Mouse (Mus musculus) midbrain, embryonic 15.5 days (tissue): Measurements from ENCODE around the gene Ppt2. TPM values are rescaled to one million over a fixed set of nuclear protein-coding genes. Genes with fewer than 3 reads are reported as not detected.

Experiments
- ATAC-seq: fragments of 200-750 bp; cut with Nextera tagmentation; replicated peaks from 2 replicates; pipeline ENCODE4 v1.8.0; 2017; ENCODE audit warnings: moderate TSS enrichment
- H3K27ac ChIP-seq: fragments of 300-500 bp; sonication (generic); 2 replicates; pipeline ENCODE4 v1.5.1; 2015; ENCODE audit warnings: mild to moderate bottlenecking, inconsistent platforms
- H3K27me3 ChIP-seq: fragments of 300-500 bp; sonication (generic); replicated peaks from 2 replicates; pipeline ENCODE4 v1.6.1; 2015; ENCODE audit warnings: inconsistent platforms
- H3K36me3 ChIP-seq: fragments of 300-500 bp; sonication (generic); replicated peaks from 2 replicates; pipeline ENCODE4 v1.6.1; 2015; ENCODE audit warnings: inconsistent platforms
- H3K4me1 ChIP-seq: fragments of 300-500 bp; sonication (generic); 2 replicates; pipeline ENCODE4 v1.6.1; 2015; ENCODE audit warnings: inconsistent platforms
- H3K4me2 ChIP-seq: fragments of 300-500 bp; sonication (generic); 2 replicates; pipeline ENCODE4 v1.6.1; 2015; ENCODE audit warnings: inconsistent platforms, mild to moderate bottlenecking, moderate library complexity
- H3K4me3 ChIP-seq: fragments of 300-500 bp; sonication (generic); 2 replicates; pipeline ENCODE4 v1.5.1; 2015; ENCODE audit warnings: mild to moderate bottlenecking, inconsistent platforms
- H3K9ac ChIP-seq: fragments of 300-500 bp; sonication (generic); 2 replicates; pipeline ENCODE4 v1.6.1; 2015; ENCODE audit warnings: mild to moderate bottlenecking, inconsistent platforms
- H3K9me3 ChIP-seq: fragments of 300-500 bp; sonication (generic); 2 replicates; pipeline ENCODE4 v1.6.1; 2016; ENCODE audit warnings: inconsistent platforms
- WGBS: fragments of 180-500 bp; shearing (Covaris S2); methylation state at CpG from one replicate; pipeline ENCODE4 v1.1.7; 2015; ENCODE audit warnings: mixed read lengths; 5-methylcytosine and 5-hydroxymethylcytosine counted together
- polyA plus RNA-seq: library from polyadenylated mRNA; unstranded; fragments of >200 nt; fragmentation: Nextera tagmentation; extraction: Ambion mirVana; gene quantifications from 2 replicates; pipeline ENCODE4 v1.2.1, GENCODE M21; 2015

Ppt2 gene
- 20.0 and 20.9 TPM in 2 replicates for polyA plus RNA-seq

- Histone ChIP-seq H3K9me3 (no peaks in the 10 kb centered on the region), H3K36me3 (0 out of 2 replicates have a peak, but pooled peaks cover 5% of the 10 kb centered on the region), H3K9ac (peak within 1 kb of the TSS; percentile 63), H3K4me3 (peak within 1 kb of the TSS; percentile 71), H3K27ac (peak within 1 kb of the TSS; percentile 95), H3K4me2 (peak within 1 kb of the TSS; percentile 89), H3K27me3 (no peaks in the 10 kb centered on the region; the same call in 1 of the 2 replicates), H3K4me1 (peaks cover 58% of the 10 kb centered on the region)
- 3% methylated on average over 29 of the region's 29 CpGs for WGBS
- peak; percentile 9; the same call in 1 of the 2 replicates for ATAC-seq
Measured at GRCm38 (mm10) chr17:34627943-34628643, at the start of gene Ppt2. Gene Ppt2 (minus strand): TSS chr17:34628510.

GRCm38 (mm10) chr17:34676671-34677070, 48.4 kb upstream of the Ppt2 start:
- H3K9ac ChIP-seq: no peak overlapping the region
- H3K4me3 ChIP-seq: no peak overlapping the region
- no peak for ATAC-seq
- H3K9me3 ChIP-seq: no peaks in the 10 kb centered on the region
- H3K27ac ChIP-seq: no peak overlapping the region
- WGBS: 77% methylated on average over 12 of the region's 12 CpGs
- H3K27me3 ChIP-seq: peaks cover 29% of the 10 kb centered on the region
- no peaks in the 10 kb centered on the region for H3K36me3 ChIP-seq
- H3K4me1 ChIP-seq: peaks cover 10% of the 10 kb centered on the region
- no peak overlapping the region for H3K4me2 ChIP-seq

- Histone ChIP-seq H3K9me3 (no peaks in the 10 kb centered on the region), H3K36me3 (no peaks in the 10 kb centered on the region), H3K4me3 (no peak overlapping the region), H3K4me1 (peaks cover 16% of the 10 kb centered on the region), H3K27ac (no peak overlapping the region), H3K4me2 (no peak overlapping the region), H3K9ac (no peak overlapping the region), H3K27me3 (peaks cover 35% of the 10 kb centered on the region)
- ATAC-seq: no peak
- 82% methylated on average over 6 of the region's 6 CpGs for WGBS
Measured at GRCm38 (mm10) chr17:34676093-34676460, 47.8 kb upstream of the Ppt2 start.

- H3K4me3 ChIP-seq: no peak overlapping the region
- 75% methylated on average over 13 of the region's 13 CpGs for WGBS
- H3K4me2 ChIP-seq: no peak overlapping the region
- peaks cover 18% of the 10 kb centered on the region for H3K4me1 ChIP-seq
- ATAC-seq: no peak
- H3K27me3 ChIP-seq: peaks cover 42% of the 10 kb centered on the region
- no peaks in the 10 kb centered on the region for H3K36me3 ChIP-seq
- H3K27ac ChIP-seq: no peak overlapping the region
- no peak overlapping the region for H3K9ac ChIP-seq
- no peaks in the 10 kb centered on the region for H3K9me3 ChIP-seq
Measured at GRCm38 (mm10) chr17:34675205-34676092, 47.1 kb upstream of the Ppt2 start.

GRCm38 (mm10) chr17:34674524-34675204, 46.4 kb upstream of the Ppt2 start:
- Histone ChIP-seq H3K9me3 (no peaks in the 10 kb centered on the region), H3K27me3 (peaks cover 49% of the 10 kb centered on the region), H3K4me3 (no peak overlapping the region), H3K27ac (no peak overlapping the region), H3K36me3 (no peaks in the 10 kb centered on the region), H3K4me1 (peaks cover 18% of the 10 kb centered on the region), H3K9ac (no peak overlapping the region), H3K4me2 (no peak overlapping the region)
- 69% methylated on average over 11 of the region's 11 CpGs for WGBS
- ATAC-seq: no peak

- H3K9ac ChIP-seq: no peak overlapping the region
- no peak overlapping the region for H3K27ac ChIP-seq
- 87% methylated on average over 7 of the region's 7 CpGs for WGBS
- no peaks in the 10 kb centered on the region for H3K9me3 ChIP-seq
- no peaks in the 10 kb centered on the region for H3K36me3 ChIP-seq
- no peak overlapping the region for H3K4me3 ChIP-seq
- H3K27me3 ChIP-seq: peaks cover 50% of the 10 kb centered on the region
- no peak for ATAC-seq
- H3K4me2 ChIP-seq: no peak overlapping the region
- peaks cover 18% of the 10 kb centered on the region for H3K4me1 ChIP-seq
Measured at GRCm38 (mm10) chr17:34673139-34673538, 44.8 kb upstream of the Ppt2 start.

- peak; percentile 31; the same call in 1 of the 2 replicates for ATAC-seq
- 35% methylated on average over 49 of the region's 49 CpGs for WGBS
- peaks cover 50% of the 10 kb centered on the region for H3K27me3 ChIP-seq
Measured at GRCm38 (mm10) chr17:34672246-34672792, 44.0 kb upstream of the Ppt2 start.

GRCm38 (mm10) chr17:34671151-34672066, 43.1 kb upstream of the Ppt2 start:
- WGBS: 8% methylated on average over 93 of the region's 93 CpGs
- no peak overlapping the region for H3K27ac ChIP-seq
- H3K27me3 ChIP-seq: peaks cover 50% of the 10 kb centered on the region
- H3K4me1 ChIP-seq: peaks cover 18% of the 10 kb centered on the region
- peak; percentile 60 for ATAC-seq
- peak overlapping the region; percentile 70 for H3K4me2 ChIP-seq
- peak overlapping the region; percentile 35 for H3K4me3 ChIP-seq
- no peaks in the 10 kb centered on the region for H3K36me3 ChIP-seq
- H3K9ac ChIP-seq: peak overlapping the region; percentile 33; the same call in 1 of the 2 replicates
- no peaks in the 10 kb centered on the region for H3K9me3 ChIP-seq

More at GRCm38 (mm10) chr17:34672246-34672792, 44.0 kb upstream of the Ppt2 start:
- Histone ChIP-seq H3K27ac (no peak overlapping the region), H3K36me3 (no peaks in the 10 kb centered on the region), H3K4me3 (peak overlapping the region; percentile 35), H3K9ac (no peak overlapping the region), H3K4me1 (peaks cover 18% of the 10 kb centered on the region), H3K9me3 (no peaks in the 10 kb centered on the region), H3K4me2 (peak overlapping the region; percentile 70)

GRCm38 (mm10) chr17:34670235-34670634, 41.9 kb upstream of the Ppt2 start, which contains the start of gene Tnxb:
Gene Tnxb (plus strand): TSS chr17:34670535.
- 68% methylated on average over 7 of the region's 7 CpGs for WGBS
- peaks cover 50% of the 10 kb centered on the region for H3K27me3 ChIP-seq
- no peak for ATAC-seq
- H3K4me2 ChIP-seq: peak within 1 kb of the TSS; percentile 70
- no peaks in the 10 kb centered on the region for H3K9me3 ChIP-seq
- peak within 1 kb of the TSS; percentile 35 for H3K4me3 ChIP-seq
- no peaks in the 10 kb centered on the region for H3K36me3 ChIP-seq
- H3K9ac ChIP-seq: peak within 1 kb of the TSS; percentile 33; the same call in 1 of the 2 replicates
- H3K27ac ChIP-seq: no peak within 1 kb of the TSS
- H3K4me1 ChIP-seq: peaks cover 18% of the 10 kb centered on the region

- no peak overlapping the region for H3K27ac ChIP-seq
- 80% methylated on average over 7 of the region's 7 CpGs for WGBS
- H3K27me3 ChIP-seq: peaks cover 23% of the 10 kb centered on the region
- H3K4me1 ChIP-seq: 0 out of 2 replicates have a peak, but pooled peaks cover 6% of the 10 kb centered on the region
- H3K4me2 ChIP-seq: no peak overlapping the region
- no peak overlapping the region for H3K4me3 ChIP-seq
- ATAC-seq: no peak
- H3K36me3 ChIP-seq: no peaks in the 10 kb centered on the region
- H3K9me3 ChIP-seq: no peaks in the 10 kb centered on the region
- H3K9ac ChIP-seq: no peak overlapping the region
Measured at GRCm38 (mm10) chr17:34664472-34664871, 36.2 kb upstream of the Ppt2 start.

GRCm38 (mm10) chr17:34663558-34663957, 35.2 kb upstream of the Ppt2 start:
- peaks cover 28% of the 10 kb centered on the region for H3K27me3 ChIP-seq
- ATAC-seq: no peak

More at GRCm38 (mm10) chr17:34663558-34663957, 35.2 kb upstream of the Ppt2 start:
- 0 out of 2 replicates have a peak, but pooled peaks cover 6% of the 10 kb centered on the region for H3K4me1 ChIP-seq
- no peak overlapping the region for H3K4me2 ChIP-seq
- WGBS: 45% methylated on average over 1 of the region's 1 CpGs
- H3K36me3 ChIP-seq: no peaks in the 10 kb centered on the region
- no peaks in the 10 kb centered on the region for H3K9me3 ChIP-seq
- no peak overlapping the region for H3K4me3 ChIP-seq
- no peak overlapping the region for H3K27ac ChIP-seq
- no peak overlapping the region for H3K9ac ChIP-seq
